Mouse (Mus musculus): ENCODE measurements around the gene Pomt1. TPM values are rescaled to one million over a fixed set of nuclear protein-coding genes. Genes with fewer than 3 reads are reported as not detected.
"Not testable (repeated sequence)": the region's sequence is repeated elsewhere in the genome, so short reads cannot be mapped to it uniquely, and the experiment has no call there.

Pomt1 gene
- polyA plus RNA-seq, 1 experiment from 2014 or later: 24.4 TPM

DNA sequence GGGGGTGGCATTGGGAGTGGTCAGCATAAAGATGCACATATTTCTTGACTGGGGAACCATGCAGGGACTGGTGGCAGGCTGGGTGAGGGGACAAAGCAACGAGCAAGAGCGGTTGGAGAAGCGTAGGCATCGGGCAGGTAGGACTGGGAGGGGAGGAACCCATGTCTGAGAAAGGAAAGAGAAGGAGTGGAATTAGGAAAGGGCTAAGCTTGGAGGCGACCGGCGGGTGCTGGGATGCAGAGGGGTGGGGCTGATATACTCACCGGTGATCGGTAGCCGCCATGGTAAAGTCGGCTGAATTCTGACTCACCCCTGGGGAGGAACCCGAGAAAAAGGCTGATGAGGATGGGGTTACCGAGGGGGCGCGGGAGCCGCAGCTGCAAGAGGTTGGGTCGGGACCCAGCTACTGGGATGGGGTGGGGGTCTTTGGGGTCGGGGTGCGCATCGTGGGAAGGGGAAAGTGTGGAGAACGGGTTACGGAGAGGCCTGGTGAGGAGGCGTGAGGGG, 51.0 kb downstream of the Pomt1 start, which contains the start of gene Golga2:
Gene Golga2, plus strand, starts transcription at position 51 of the 507 bp plus-strand sequence.
- Histone ChIP-seq H3K9me3 (ENCODE audit: control insufficient read depth, low read length) (no peaks in the 10 kb centered on the region), H3K4me1 (ENCODE audit: control insufficient read depth, insufficient read depth, low read length) (peaks cover 20% of the 10 kb centered on the region), H3K27me3 (ENCODE audit: control insufficient read depth, insufficient read depth, low read length) (no peaks in the 10 kb centered on the region), H3K36me3 (ENCODE audit: control insufficient read depth, insufficient read depth, low read length) (peaks cover 30% of the 10 kb centered on the region), H3K9ac (ENCODE audit: low read depth, low read length) (peak within 1 kb of the TSS; percentile 97), H3K4me2 (replicated peaks; ENCODE audit: low read depth, low read length) (peak within 1 kb of the TSS; percentile 85), H3K4me3 (ENCODE audit: low read length) (peak within 1 kb of the TSS; percentile 93), H3K27ac (ENCODE audit: low read depth, low read length) (peak within 1 kb of the TSS; percentile 65; the same call in 1 of the 2 replicates)
- ATAC-seq (ENCODE audit: low FRiP score, low TSS enrichment): peak; percentile 16; the same call in 1 of the 2 replicates
- 1% methylated on average over 23 of the region's 23 CpGs for WGBS

- Histone ChIP-seq H3K4me3 (ENCODE audit: low read length) (peak within 1 kb of the TSS; percentile 93), H3K9ac (ENCODE audit: low read depth, low read length) (peak within 1 kb of the TSS; percentile 97), H3K9me3 (ENCODE audit: control insufficient read depth, low read length) (no peaks in the 10 kb centered on the region), H3K27ac (ENCODE audit: low read depth, low read length) (peak within 1 kb of the TSS; percentile 65; the same call in 1 of the 2 replicates), H3K4me2 (replicated peaks; ENCODE audit: low read depth, low read length) (peak within 1 kb of the TSS; percentile 85), H3K27me3 (ENCODE audit: control insufficient read depth, insufficient read depth, low read length) (no peaks in the 10 kb centered on the region), H3K36me3 (ENCODE audit: control insufficient read depth, insufficient read depth, low read length) (peaks cover 30% of the 10 kb centered on the region), H3K4me1 (ENCODE audit: control insufficient read depth, insufficient read depth, low read length) (peaks cover 20% of the 10 kb centered on the region)
- WGBS: 0% methylated on average over 40 of the region's 41 CpGs
- peak; percentile 99 for ATAC-seq (ENCODE audit: low FRiP score, low TSS enrichment)
Observed at GRCm38 (mm10) chr2:32287923-32288367, 51.6 kb downstream of the Pomt1 start, which contains the start of gene Swi5. Gene Swi5 (minus strand): TSS chr2:32288075.

- Histone ChIP-seq H3K9me3 (ENCODE audit: control insufficient read depth, low read length) (no peaks in the 10 kb centered on the region), H3K4me3 (ENCODE audit: low read length) (peak overlapping the region; percentile 93), H3K9ac (ENCODE audit: low read depth, low read length) (peak overlapping the region; percentile 80), H3K4me1 (ENCODE audit: control insufficient read depth, insufficient read depth, low read length) (peaks cover 20% of the 10 kb centered on the region), H3K27ac (ENCODE audit: low read depth, low read length) (no peak overlapping the region), H3K36me3 (ENCODE audit: control insufficient read depth, insufficient read depth, low read length) (peaks cover 29% of the 10 kb centered on the region), H3K27me3 (ENCODE audit: control insufficient read depth, insufficient read depth, low read length) (no peaks in the 10 kb centered on the region), H3K4me2 (replicated peaks; ENCODE audit: low read depth, low read length) (peak overlapping the region; percentile 85)
- WGBS: 1% methylated on average over 29 of the region's 29 CpGs
- ATAC-seq (ENCODE audit: low FRiP score, low TSS enrichment): peak; percentile 38
Observed at GRCm38 (mm10) chr2:32288371-32288931, 52.1 kb downstream of the Pomt1 start.

DNA sequence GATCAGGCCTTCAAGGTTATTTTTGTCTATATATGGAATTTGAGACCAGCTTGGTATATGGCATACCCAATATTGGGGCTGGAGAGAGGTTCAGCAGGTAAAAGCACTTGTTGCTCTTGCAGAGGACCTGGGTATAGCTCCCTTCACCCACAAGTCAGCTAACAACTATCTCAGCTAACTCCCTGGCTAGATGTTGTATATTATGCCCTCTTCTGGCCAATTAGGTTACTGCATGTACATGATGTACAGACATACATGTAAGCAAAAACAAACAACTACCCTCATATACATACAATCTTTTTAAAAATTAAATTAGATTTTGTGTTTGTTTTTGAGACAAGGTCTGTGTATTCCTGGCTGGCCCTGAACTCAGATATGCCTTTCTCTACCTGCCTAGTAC, 53.2 kb downstream of the Pomt1 start:
- H3K36me3 ChIP-seq (ENCODE audit: control insufficient read depth, insufficient read depth, low read length): peaks cover 26% of the 10 kb centered on the region
- H3K4me3 ChIP-seq (ENCODE audit: low read length): no peak overlapping the region
- peaks cover 20% of the 10 kb centered on the region for H3K4me1 ChIP-seq (ENCODE audit: control insufficient read depth, insufficient read depth, low read length)
- H3K4me2 ChIP-seq (replicated peaks; ENCODE audit: low read depth, low read length): peak overlapping the region; percentile 85; the same call in 1 of the 2 replicates
- no peak for ATAC-seq (ENCODE audit: low FRiP score, low TSS enrichment)
- no peak overlapping the region for H3K9ac ChIP-seq (ENCODE audit: low read depth, low read length)
- H3K27me3 ChIP-seq (ENCODE audit: control insufficient read depth, insufficient read depth, low read length): no peaks in the 10 kb centered on the region
- no peaks in the 10 kb centered on the region for H3K9me3 ChIP-seq (ENCODE audit: control insufficient read depth, low read length)
- H3K27ac ChIP-seq (ENCODE audit: low read depth, low read length): no peak overlapping the region

DNA sequence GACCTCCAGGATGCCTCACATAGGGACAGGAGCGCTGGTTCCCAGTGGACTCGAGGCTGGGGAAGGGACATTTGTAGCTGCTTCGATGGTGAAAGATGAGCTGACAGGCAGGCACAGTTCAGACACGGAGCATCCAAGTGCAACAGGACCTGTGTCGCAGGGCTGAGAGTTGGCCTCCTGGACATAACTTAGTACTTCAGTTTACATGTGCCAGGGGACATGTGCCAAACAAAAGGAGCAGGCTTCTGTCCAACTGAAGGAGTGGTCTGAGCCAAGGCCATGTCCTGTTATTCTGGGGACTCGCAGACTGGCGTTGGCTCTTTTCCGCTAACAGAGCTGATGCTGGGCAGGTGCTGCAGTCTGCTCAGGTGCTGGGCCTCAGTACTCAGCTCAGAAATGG, 58.0 kb downstream of the Pomt1 start:
- no peak for ATAC-seq (ENCODE audit: low FRiP score, low TSS enrichment)
- WGBS: 87% methylated on average over 8 of the region's 8 CpGs
- H3K4me1 ChIP-seq (ENCODE audit: control insufficient read depth, insufficient read depth, low read length): peaks cover 5% of the 10 kb centered on the region; the same call in 1 of the 2 replicates
- no peak overlapping the region for H3K9ac ChIP-seq (ENCODE audit: low read depth, low read length)
- H3K4me2 ChIP-seq (replicated peaks; ENCODE audit: low read depth, low read length): no peak overlapping the region
- peaks cover 48% of the 10 kb centered on the region for H3K36me3 ChIP-seq (ENCODE audit: control insufficient read depth, insufficient read depth, low read length)
- H3K27me3 ChIP-seq (ENCODE audit: control insufficient read depth, insufficient read depth, low read length): no peaks in the 10 kb centered on the region
- no peaks in the 10 kb centered on the region for H3K9me3 ChIP-seq (ENCODE audit: control insufficient read depth, low read length)
- H3K4me3 ChIP-seq (ENCODE audit: low read length): no peak overlapping the region
- H3K27ac ChIP-seq (ENCODE audit: low read depth, low read length): no peak overlapping the region

- ATAC-seq (ENCODE audit: low FRiP score, low TSS enrichment): no peak
- H3K4me3 ChIP-seq (ENCODE audit: low read length): no peak overlapping the region
- H3K27me3 ChIP-seq (ENCODE audit: control insufficient read depth, insufficient read depth, low read length): no peaks in the 10 kb centered on the region
- H3K27ac ChIP-seq (ENCODE audit: low read depth, low read length): no peak overlapping the region
- no peak overlapping the region for H3K4me2 ChIP-seq (replicated peaks; ENCODE audit: low read depth, low read length)
- 95% methylated on average over 3 of the region's 3 CpGs for WGBS
- H3K36me3 ChIP-seq (ENCODE audit: control insufficient read depth, insufficient read depth, low read length): peaks cover 57% of the 10 kb centered on the region
- no peak overlapping the region for H3K9ac ChIP-seq (ENCODE audit: low read depth, low read length)
- H3K9me3 ChIP-seq (ENCODE audit: control insufficient read depth, low read length): no peaks in the 10 kb centered on the region
- no peaks in the 10 kb centered on the region for H3K4me1 ChIP-seq (ENCODE audit: control insufficient read depth, insufficient read depth, low read length)
Observed at GRCm38 (mm10) chr2:32295285-32295684, 58.9 kb downstream of the Pomt1 start.

DNA sequence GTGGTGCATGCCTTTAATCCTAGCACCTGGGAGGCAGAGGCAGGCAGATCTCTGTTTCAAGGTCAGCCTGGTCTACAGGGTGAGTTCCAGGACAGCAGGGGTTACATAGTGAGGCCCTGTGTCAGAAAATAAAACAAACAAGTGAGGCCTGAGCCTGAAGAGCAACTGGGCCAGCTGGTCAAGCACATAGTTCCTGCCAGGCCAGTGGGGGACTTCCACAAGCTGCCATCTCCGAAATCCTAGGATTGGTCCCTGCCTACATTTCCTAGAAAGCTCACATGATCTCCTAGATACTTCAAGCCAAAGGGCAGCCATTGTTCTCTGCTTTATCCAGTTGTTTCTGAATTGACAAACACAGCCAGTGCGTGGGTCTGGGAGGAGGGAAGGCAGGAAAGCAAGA, 59.5 kb downstream of the Pomt1 start:
- not testable (repeated sequence) for H3K4me2 ChIP-seq (replicated peaks; ENCODE audit: low read depth, low read length); H3K4me1 ChIP-seq (ENCODE audit: control insufficient read depth, insufficient read depth, low read length); H3K27ac ChIP-seq (ENCODE audit: low read depth, low read length); ATAC-seq (ENCODE audit: low FRiP score, low TSS enrichment); H3K27me3 ChIP-seq (ENCODE audit: control insufficient read depth, insufficient read depth, low read length); H3K9ac ChIP-seq (ENCODE audit: low read depth, low read length); H3K4me3 ChIP-seq (ENCODE audit: low read length); H3K9me3 ChIP-seq (ENCODE audit: control insufficient read depth, low read length)
- H3K36me3 ChIP-seq (ENCODE audit: control insufficient read depth, insufficient read depth, low read length): peaks cover 61% of the 10 kb centered on the region
- WGBS: 86% methylated on average over 2 of the region's 2 CpGs

GRCm38 (mm10) chr2:32299469-32299868, 63.1 kb downstream of the Pomt1 start:
- no peaks in the 10 kb centered on the region for H3K9me3 ChIP-seq (ENCODE audit: control insufficient read depth, low read length)
- ATAC-seq (ENCODE audit: low FRiP score, low TSS enrichment): no peak
- 93% methylated on average over 4 of the region's 4 CpGs for WGBS

DNA sequence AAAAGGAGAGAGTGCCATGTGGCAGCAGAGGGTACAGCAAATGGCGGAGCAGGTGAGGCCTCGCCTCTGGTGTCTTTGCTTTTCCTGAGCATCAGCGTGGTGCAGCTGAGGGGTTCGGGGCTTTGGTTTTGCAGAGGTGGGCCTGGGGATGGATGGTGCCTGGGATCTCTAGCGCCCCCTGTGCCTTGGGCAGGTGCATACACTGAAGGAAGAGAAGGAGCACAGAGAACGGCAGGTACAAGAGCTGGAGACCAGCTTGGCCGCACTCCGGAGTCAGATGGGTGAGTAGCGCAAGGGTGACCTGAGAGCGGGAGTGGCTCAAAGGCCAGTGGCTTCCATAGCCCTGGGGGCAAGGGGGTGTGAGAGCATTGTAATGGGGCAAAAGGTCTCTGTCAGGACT, 66.6 kb downstream of the Pomt1 start:
- Histone ChIP-seq H3K36me3 (ENCODE audit: control insufficient read depth, insufficient read depth, low read length) (peaks cover 95% of the 10 kb centered on the region), H3K9ac (ENCODE audit: low read depth, low read length) (no peak overlapping the region), H3K4me2 (replicated peaks; ENCODE audit: low read depth, low read length) (no peak overlapping the region), H3K27me3 (ENCODE audit: control insufficient read depth, insufficient read depth, low read length) (no peaks in the 10 kb centered on the region), H3K9me3 (ENCODE audit: control insufficient read depth, low read length) (no peaks in the 10 kb centered on the region), H3K27ac (ENCODE audit: low read depth, low read length) (no peak overlapping the region), H3K4me1 (ENCODE audit: control insufficient read depth, insufficient read depth, low read length) (no peaks in the 10 kb centered on the region), H3K4me3 (ENCODE audit: low read length) (no peak overlapping the region)
- WGBS: 90% methylated on average over 10 of the region's 10 CpGs
- ATAC-seq (ENCODE audit: low FRiP score, low TSS enrichment): no peak

More at GRCm38 (mm10) chr2:32299469-32299868, 63.1 kb downstream of the Pomt1 start:
- H3K4me2 ChIP-seq (replicated peaks; ENCODE audit: low read depth, low read length): no peak overlapping the region
- H3K27ac ChIP-seq (ENCODE audit: low read depth, low read length): no peak overlapping the region
- peaks cover 78% of the 10 kb centered on the region for H3K36me3 ChIP-seq (ENCODE audit: control insufficient read depth, insufficient read depth, low read length)
- H3K4me1 ChIP-seq (ENCODE audit: control insufficient read depth, insufficient read depth, low read length): no peaks in the 10 kb centered on the region
- no peaks in the 10 kb centered on the region for H3K27me3 ChIP-seq (ENCODE audit: control insufficient read depth, insufficient read depth, low read length)
- no peak overlapping the region for H3K9ac ChIP-seq (ENCODE audit: low read depth, low read length)
- no peak overlapping the region for H3K4me3 ChIP-seq (ENCODE audit: low read length)

Measured in kidney, embryonic 14.5 days (tissue).